Mouse (Mus musculus): Measurements from ENCODE around the gene Foxj1. TPM values are rescaled to one million over a fixed set of nuclear protein-coding genes. Genes with fewer than 3 reads are reported as not detected.

Gene Foxj1
- polyA plus RNA-seq, 1 experiment from 2014 or later, result 4.4 TPM

- no peak for DNase-seq (ENCODE audit: extremely low spot score, low spot score)
- WGBS, result 75% methylated on average over 12 of the region's 12 CpGs
- H3K9me3 ChIP-seq, result no peaks in the 10 kb centered on the region
- H3K4me1 ChIP-seq, result peaks cover 57% of the 10 kb centered on the region
- peak overlapping the region; percentile 13; the same call in 1 of the 2 replicates for H3K27ac ChIP-seq
- peaks cover 4% of the 10 kb centered on the region; the same call in 1 of the 2 replicates for H3K36me3 ChIP-seq (replicated peaks)
- no peak overlapping the region for H3K4me3 ChIP-seq
- H3K27me3 ChIP-seq (ENCODE audit: poor library complexity, severe bottlenecking), result peaks cover 66% of the 10 kb centered on the region
Measured at GRCm38 (mm10) chr11:116337000-116337399, 1.8 kb upstream of the Foxj1 start.

- H3K27ac ChIP-seq, result 0 out of 2 replicates have a peak overlapping the region, but pooled peaks have one; percentile 92
- peak overlapping the region; percentile 75 for H3K4me3 ChIP-seq
- WGBS, result 90% methylated on average over 4 of the region's 4 CpGs
Measured at GRCm38 (mm10) chr11:116336393-116336792, 1.2 kb upstream of the Foxj1 start.

GRCm38 (mm10) chr11:116334417-116334782 lies 799 bp downstream of the Foxj1 start:
- Histone ChIP-seq H3K27ac (0 out of 2 replicates have a peak overlapping the region, but pooled peaks have one; percentile 92), H3K4me3 (peak overlapping the region; percentile 75), H3K27me3 (ENCODE audit: poor library complexity, severe bottlenecking) (peaks cover 81% of the 10 kb centered on the region), H3K4me1 (peaks cover 83% of the 10 kb centered on the region), H3K9me3 (no peaks in the 10 kb centered on the region), H3K36me3 (replicated peaks) (peaks cover 4% of the 10 kb centered on the region; the same call in 1 of the 2 replicates)
- no peak for DNase-seq (ENCODE audit: extremely low spot score, low spot score)
- WGBS, result 7% methylated on average over 26 of the region's 26 CpGs

More at GRCm38 (mm10) chr11:116336393-116336792, 1.2 kb upstream of the Foxj1 start:
- peaks cover 4% of the 10 kb centered on the region; the same call in 1 of the 2 replicates for H3K36me3 ChIP-seq (replicated peaks)
- peaks cover 63% of the 10 kb centered on the region for H3K4me1 ChIP-seq
- DNase-seq (ENCODE audit: extremely low spot score, low spot score), result no peak
- H3K27me3 ChIP-seq (ENCODE audit: poor library complexity, severe bottlenecking), result peaks cover 72% of the 10 kb centered on the region
- no peaks in the 10 kb centered on the region for H3K9me3 ChIP-seq

GRCm38 (mm10) chr11:116333526-116334416 lies 1.4 kb downstream of the Foxj1 start:
- Histone ChIP-seq H3K4me1 (peaks cover 90% of the 10 kb centered on the region), H3K27me3 (ENCODE audit: poor library complexity, severe bottlenecking) (peaks cover 78% of the 10 kb centered on the region), H3K9me3 (no peaks in the 10 kb centered on the region), H3K4me3 (peak overlapping the region; percentile 75), H3K36me3 (replicated peaks) (peaks cover 4% of the 10 kb centered on the region; the same call in 1 of the 2 replicates), H3K27ac (0 out of 2 replicates have a peak overlapping the region, but pooled peaks have one; percentile 92)
- DNase-seq (ENCODE audit: extremely low spot score, low spot score), result no peak
- 26% methylated on average over 31 of the region's 31 CpGs for WGBS

- Histone ChIP-seq H3K9me3 (no peaks in the 10 kb centered on the region), H3K4me1 (peaks cover 93% of the 10 kb centered on the region), H3K4me3 (peak overlapping the region; percentile 28; the same call in 1 of the 2 replicates), H3K27ac (peak overlapping the region; percentile 80; the same call in 1 of the 2 replicates), H3K36me3 (replicated peaks) (no peaks in the 10 kb centered on the region), H3K27me3 (ENCODE audit: poor library complexity, severe bottlenecking) (peaks cover 70% of the 10 kb centered on the region)
- DNase-seq (ENCODE audit: extremely low spot score, low spot score), result no peak
- WGBS, result 78% methylated on average over 3 of the region's 3 CpGs
Measured at GRCm38 (mm10) chr11:116332983-116333270, 2.3 kb downstream of the Foxj1 start.

- Histone ChIP-seq H3K27ac (peak overlapping the region; percentile 80), H3K9me3 (no peaks in the 10 kb centered on the region), H3K27me3 (ENCODE audit: poor library complexity, severe bottlenecking) (peaks cover 65% of the 10 kb centered on the region), H3K4me1 (peaks cover 91% of the 10 kb centered on the region), H3K36me3 (replicated peaks) (no peaks in the 10 kb centered on the region), H3K4me3 (peak overlapping the region; percentile 28)
- WGBS, result 39% methylated on average over 19 of the region's 19 CpGs
- no peak for DNase-seq (ENCODE audit: extremely low spot score, low spot score)
Measured at GRCm38 (mm10) chr11:116332232-116332982, 2.8 kb downstream of the Foxj1 start.

- DNase-seq (ENCODE audit: extremely low spot score, low spot score), result no peak
- peaks cover 47% of the 10 kb centered on the region for H3K27me3 ChIP-seq (ENCODE audit: poor library complexity, severe bottlenecking)
- H3K27ac ChIP-seq, result peak overlapping the region; percentile 87
- peaks cover 82% of the 10 kb centered on the region for H3K4me1 ChIP-seq
- WGBS, result 58% methylated on average over 7 of the region's 7 CpGs
- H3K9me3 ChIP-seq, result no peaks in the 10 kb centered on the region
- H3K36me3 ChIP-seq (replicated peaks), result no peaks in the 10 kb centered on the region
- no peak overlapping the region for H3K4me3 ChIP-seq
Measured at GRCm38 (mm10) chr11:116330211-116330518, 5.0 kb downstream of the Foxj1 start.

- WGBS, result 45% methylated on average over 18 of the region's 18 CpGs
- Histone ChIP-seq H3K27ac (peak overlapping the region; percentile 87), H3K4me3 (no peak overlapping the region), H3K9me3 (no peaks in the 10 kb centered on the region), H3K36me3 (replicated peaks) (no peaks in the 10 kb centered on the region), H3K27me3 (ENCODE audit: poor library complexity, severe bottlenecking) (peaks cover 40% of the 10 kb centered on the region), H3K4me1 (peaks cover 76% of the 10 kb centered on the region)
- peak; percentile 45 for DNase-seq (ENCODE audit: extremely low spot score, low spot score)
Measured at GRCm38 (mm10) chr11:116329314-116330210, 5.6 kb downstream of the Foxj1 start.

GRCm38 (mm10) chr11:116326963-116327603 lies 8.1 kb downstream of the Foxj1 start:
- WGBS, result 68% methylated on average over 7 of the region's 7 CpGs
- peak overlapping the region; percentile 36 for H3K27ac ChIP-seq
- peaks cover 16% of the 10 kb centered on the region for H3K27me3 ChIP-seq (ENCODE audit: poor library complexity, severe bottlenecking)
- DNase-seq (ENCODE audit: extremely low spot score, low spot score), result no peak
- no peaks in the 10 kb centered on the region for H3K36me3 ChIP-seq (replicated peaks)
- no peak overlapping the region for H3K4me3 ChIP-seq
- H3K4me1 ChIP-seq, result peaks cover 51% of the 10 kb centered on the region
- no peaks in the 10 kb centered on the region for H3K9me3 ChIP-seq

GRCm38 (mm10) chr11:116318719-116319659 lies 16.2 kb downstream of the Foxj1 start:
- H3K4me3 ChIP-seq, result peak overlapping the region; percentile 57
- no peaks in the 10 kb centered on the region for H3K9me3 ChIP-seq
- peaks cover 22% of the 10 kb centered on the region for H3K4me1 ChIP-seq
- peak; percentile 86 for DNase-seq (ENCODE audit: extremely low spot score, low spot score)
- 2% methylated on average over 41 of the region's 41 CpGs for WGBS
- H3K27ac ChIP-seq, result peak overlapping the region; percentile 86
- no peaks in the 10 kb centered on the region for H3K36me3 ChIP-seq (replicated peaks)
- H3K27me3 ChIP-seq (ENCODE audit: poor library complexity, severe bottlenecking), result peaks cover 22% of the 10 kb centered on the region

GRCm38 (mm10) chr11:116312359-116312758 lies 22.8 kb downstream of the Foxj1 start:
- H3K4me3 ChIP-seq, result no peak overlapping the region

More at GRCm38 (mm10) chr11:116312359-116312758, 22.8 kb downstream of the Foxj1 start:
- DNase-seq (ENCODE audit: extremely low spot score, low spot score), result no peak
- no peak overlapping the region for H3K27ac ChIP-seq
- peaks cover 13% of the 10 kb centered on the region; the same call in 1 of the 2 replicates for H3K27me3 ChIP-seq (ENCODE audit: poor library complexity, severe bottlenecking)
- H3K9me3 ChIP-seq, result no peaks in the 10 kb centered on the region
- 72% methylated on average over 8 of the region's 8 CpGs for WGBS
- no peaks in the 10 kb centered on the region for H3K36me3 ChIP-seq (replicated peaks)
- H3K4me1 ChIP-seq, result peaks cover 8% of the 10 kb centered on the region
